Mouse (Mus musculus): ENCODE measurements at regions not wholly inside any gene's neighbourhood (a gene's known extent, or its start where the extent isn't known, plus 50 kb on each side); places are given as distances from the start of the nearest gene placed in this dataset.
A peak's percentile ranks its signal among the peaks of the same experiment; 100 is the strongest.

DNA sequence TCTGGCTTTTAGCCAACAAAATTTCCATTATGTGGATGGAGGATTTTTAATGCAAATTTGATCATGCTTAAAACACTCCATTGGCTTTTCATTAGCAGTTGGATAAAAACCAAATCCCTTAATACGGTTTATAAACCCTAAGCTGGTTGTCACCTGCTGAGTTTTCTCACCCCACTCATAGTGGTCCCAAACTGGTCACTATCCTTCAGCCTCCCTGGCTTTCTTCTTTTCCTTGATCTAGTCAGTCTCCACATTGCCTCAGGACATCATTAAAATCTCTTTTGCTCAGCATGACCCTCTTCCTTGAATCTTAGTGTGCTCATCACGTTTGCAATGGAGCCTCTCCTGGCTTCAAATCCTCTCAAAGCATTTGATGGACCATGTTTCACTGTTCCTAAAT is 340.9 kb upstream of the Cntn3 start:
- no peak for DNase-seq (ENCODE audit: low spot score in 2 of 2)

DNA sequence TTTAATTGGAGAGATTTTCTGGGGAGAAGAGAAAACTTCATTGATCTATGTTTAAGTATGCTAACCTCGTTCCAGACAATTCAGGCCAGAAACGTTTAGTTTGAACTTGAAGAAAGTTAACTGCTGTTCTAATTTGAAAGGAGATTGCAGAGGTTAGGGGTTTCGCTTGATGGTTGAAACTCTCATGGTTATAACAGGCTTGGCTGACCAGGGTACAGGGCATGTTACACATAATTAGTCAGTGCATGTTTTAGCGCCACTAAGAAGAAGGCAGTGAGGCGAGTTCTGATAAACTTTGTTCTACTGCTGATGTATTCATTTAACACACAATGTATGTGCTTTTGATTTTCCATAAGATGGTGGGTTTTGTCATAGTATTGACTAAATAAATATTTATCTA is 331.1 kb upstream of the Cntn3 start:
- DNase-seq (ENCODE audit: low spot score in 2 of 2): no peak

DNA sequence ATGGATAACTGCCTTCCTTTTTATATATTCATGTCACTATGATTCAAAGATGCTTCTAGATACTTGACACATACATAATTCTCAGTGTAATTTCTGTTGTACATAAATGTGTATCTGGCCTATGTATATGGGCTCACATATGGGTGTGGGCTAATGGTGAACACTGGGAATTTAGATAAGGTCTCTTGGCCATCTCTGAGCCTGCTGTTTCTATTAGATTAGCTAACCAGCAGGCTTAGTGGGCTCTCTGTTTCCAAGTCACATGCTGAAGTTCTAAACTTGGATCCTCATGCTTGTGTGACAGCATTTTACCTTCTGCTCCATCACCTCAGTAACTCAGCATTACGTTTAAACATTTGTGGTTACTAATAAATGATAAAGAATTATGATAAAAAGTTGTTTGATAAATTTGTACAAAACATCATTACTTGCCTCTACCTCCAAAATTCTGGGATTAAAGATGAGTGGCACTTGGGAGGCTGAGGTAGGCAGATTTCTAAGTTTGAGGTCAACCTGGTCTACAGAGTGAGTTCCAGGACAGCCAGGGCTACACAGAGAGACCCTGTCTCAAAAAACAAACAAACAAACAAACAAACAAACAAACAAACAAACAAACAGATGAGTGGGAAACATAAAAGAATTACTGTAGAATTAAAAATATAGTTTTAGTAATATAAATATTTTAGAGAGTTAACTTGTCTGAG is 327.7 kb upstream of the Cntn3 start:
- DNase-seq (ENCODE audit: low spot score in 2 of 2): no peak

DNA sequence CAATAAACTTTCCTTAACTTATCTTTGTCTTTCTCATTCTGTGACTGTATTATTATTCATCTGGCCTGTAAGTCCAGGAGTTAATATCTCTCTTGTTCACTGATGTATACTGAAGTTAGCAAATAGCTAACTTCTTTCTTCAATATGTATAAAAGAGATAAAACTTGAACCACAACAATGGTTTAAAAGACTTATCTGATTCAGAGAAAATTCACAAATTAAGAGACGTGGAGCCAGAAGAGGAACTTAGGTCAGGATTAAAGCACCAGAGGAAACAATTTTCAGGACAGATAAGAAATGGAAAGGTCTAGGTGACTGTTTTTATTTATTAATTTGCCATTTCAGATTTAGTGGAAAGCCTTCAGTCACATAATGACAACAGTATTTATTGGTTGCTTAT is 295.5 kb upstream of the Cntn3 start:
- no peak for DNase-seq (ENCODE audit: low spot score in 2 of 2)

- DNase-seq (ENCODE audit: low spot score in 2 of 2): no peak
Observed at GRCm38 (mm10) chr6:102844507-102844906, 271.6 kb upstream of the Cntn3 start.

- DNase-seq (ENCODE audit: low spot score in 2 of 2): peak in 1 of 2 experiments; percentile 28
Observed at GRCm38 (mm10) chr6:102833151-102833550, 260.2 kb upstream of the Cntn3 start.
